Mouse (Mus musculus) C2C12 (cell line): ENCODE measurements around the gene Panx3.

Experiments used
- CTCF ChIP-seq: IDR thresholded peaks from one replicate; pipeline ENCODE4 v1.5.1; 2011; ENCODE audit not compliant: control insufficient read depth, insufficient read depth, insufficient read length
- USF1 ChIP-seq: IDR thresholded peaks from one replicate; pipeline ENCODE4 v1.6.1; 2011; ENCODE audit warnings: low read depth, mild to moderate bottlenecking, control low read depth, moderate library complexity

DNA sequence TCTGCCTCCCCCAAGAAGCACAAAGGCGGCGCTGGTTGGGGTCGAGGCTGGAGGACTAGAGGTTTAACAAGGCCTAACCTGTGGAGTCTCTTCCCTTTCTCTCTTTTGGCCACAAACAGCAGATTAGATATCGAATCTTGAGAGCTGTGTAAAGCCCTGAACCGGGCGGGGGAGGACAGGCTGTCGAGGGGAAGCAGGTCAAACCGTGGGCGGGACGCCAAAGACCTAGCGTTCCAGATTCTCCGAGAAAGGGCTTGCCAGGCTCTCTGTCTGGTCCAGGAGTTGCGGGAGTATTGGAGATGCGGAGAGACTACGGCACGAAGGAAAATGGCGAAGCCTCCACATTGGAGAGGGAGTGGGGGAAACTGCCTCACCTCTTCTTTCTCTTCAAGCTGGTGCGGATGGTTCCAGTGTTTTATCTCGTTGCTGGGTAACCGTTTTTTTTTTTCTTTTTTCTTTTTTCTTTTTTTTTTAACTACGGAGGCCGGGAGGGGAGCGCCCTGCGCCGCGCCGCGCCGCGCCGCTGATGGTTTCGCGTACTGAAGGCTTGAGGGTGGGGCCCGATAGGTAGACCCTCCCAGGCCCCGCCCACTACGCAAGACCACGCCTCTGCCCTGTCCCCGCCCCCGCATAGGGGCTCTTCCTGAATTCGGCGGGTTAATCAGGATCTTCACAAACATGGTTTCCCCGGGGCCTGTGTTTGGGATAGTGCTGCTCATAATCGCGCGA is 55.7 kb downstream of the Panx3 start, which contains the start of gene Spa17:
- TF ChIP-seq CTCF (no peak), USF1 (no peak)
